Mouse (Mus musculus): ENCODE measurements at regions not wholly inside any gene's neighbourhood (a gene's known extent, or its start where the extent isn't known, plus 50 kb on each side); places are given as distances from the start of the nearest gene placed in this dataset.

DNA sequence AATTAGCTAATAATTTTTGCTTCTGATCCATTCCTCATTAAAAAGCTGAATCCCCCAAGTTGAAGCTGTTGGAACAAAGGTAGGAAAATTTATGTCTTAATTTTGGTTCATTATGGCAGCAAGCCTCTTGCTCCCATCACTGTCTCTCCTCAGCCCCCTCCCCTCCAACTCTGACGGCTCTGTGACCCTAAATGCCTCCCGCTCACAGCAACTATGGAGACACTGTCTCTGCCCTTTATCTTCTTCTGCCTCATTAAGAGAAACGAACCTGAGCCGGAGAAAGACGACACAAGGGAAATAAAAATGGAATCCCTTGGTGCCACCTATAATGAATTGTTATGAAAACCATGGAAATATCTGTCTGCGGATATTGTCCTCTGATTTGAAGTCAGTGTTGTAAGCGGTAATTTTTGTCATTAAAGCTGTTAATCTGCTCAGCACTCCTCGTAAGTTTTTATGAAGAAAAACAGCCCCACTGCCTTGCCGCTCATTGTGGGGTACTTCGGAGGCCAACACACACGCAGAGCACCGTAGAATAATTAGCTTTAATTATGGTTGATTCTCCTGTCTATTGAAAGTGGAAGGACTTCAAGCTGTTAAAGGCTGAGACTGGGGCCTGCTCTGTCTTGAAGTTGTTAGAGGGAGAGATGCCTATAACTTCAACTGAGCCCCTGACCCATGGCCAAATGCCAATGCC, 208.1 kb upstream of the Clint1 start:
- in situ Hi-C loops (cut with MboI, MseI), result loop anchor here (10.0 to 25.0 kb wide), 2 partner anchors 231 to 1056 kb away; no protein-coding TSS in a partner anchor

DNA sequence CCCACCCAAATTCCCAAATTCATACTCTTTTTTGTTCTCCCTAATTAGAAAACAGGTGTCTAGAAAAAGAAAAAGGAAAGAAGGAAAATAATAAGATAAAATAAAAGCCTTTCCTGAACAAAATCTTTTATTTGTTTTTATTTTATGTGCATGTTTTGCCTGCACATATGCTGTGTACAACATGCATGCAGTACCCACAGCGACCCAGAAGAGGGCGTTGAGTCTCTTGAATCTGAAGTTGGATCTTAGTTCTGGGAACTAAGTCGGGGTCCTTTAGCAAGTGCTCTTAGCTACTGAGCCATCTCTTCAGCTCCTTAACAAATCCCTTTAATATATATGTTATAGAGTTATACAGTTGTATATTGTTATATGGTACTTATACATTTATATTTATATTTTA, 206.0 kb upstream of the Clint1 start:
- in situ Hi-C loops (cut with MboI, MseI), result loop anchor here (10.0 to 25.0 kb wide), 2 partner anchors 229 to 1059 kb away; no protein-coding TSS in a partner anchor

DNA sequence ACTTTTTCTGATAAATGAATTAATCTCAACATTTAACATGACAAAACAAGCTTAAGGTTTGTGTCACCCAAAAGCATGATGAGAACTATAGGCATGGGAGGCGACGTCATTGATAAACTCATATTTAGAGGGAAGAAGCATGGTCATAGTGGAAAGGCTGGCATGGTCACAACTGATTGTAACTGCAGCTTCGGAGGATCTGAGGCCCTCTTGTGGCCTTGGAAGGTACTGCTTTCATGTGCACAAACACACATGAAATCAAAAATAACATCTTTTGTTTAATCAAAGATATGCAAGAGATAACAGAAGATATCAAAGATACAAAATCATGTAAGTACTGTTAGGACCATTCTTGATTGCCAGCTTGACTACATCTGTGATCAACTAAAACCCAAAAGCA, 204.0 kb upstream of the Clint1 start:
- in situ Hi-C loops (cut with MboI, MseI), result loop anchor here (10.0 to 25.0 kb wide), 2 partner anchors 227 to 1061 kb away; no protein-coding TSS in a partner anchor

DNA sequence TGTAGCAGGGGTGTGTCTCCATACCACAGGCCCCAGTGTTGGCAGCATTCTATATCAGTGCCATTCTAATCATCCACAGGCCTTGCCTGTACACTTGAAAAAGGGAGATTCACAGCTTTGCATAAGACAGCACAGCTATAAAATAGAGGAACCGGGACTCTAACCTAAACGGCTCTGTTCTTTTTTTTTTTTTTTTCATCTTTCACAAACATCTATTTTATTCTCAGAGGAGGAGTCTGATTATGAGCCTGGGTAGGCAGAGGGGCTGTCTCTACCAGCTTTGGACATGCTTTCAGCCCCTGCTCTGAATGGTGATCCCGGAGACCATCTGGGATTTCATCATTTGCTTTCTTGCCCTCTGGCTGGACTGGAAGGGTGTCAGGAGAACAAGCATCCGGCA, 195.6 kb upstream of the Clint1 start:
- in situ Hi-C loops (cut with MboI, MseI), result no loop called here

DNA sequence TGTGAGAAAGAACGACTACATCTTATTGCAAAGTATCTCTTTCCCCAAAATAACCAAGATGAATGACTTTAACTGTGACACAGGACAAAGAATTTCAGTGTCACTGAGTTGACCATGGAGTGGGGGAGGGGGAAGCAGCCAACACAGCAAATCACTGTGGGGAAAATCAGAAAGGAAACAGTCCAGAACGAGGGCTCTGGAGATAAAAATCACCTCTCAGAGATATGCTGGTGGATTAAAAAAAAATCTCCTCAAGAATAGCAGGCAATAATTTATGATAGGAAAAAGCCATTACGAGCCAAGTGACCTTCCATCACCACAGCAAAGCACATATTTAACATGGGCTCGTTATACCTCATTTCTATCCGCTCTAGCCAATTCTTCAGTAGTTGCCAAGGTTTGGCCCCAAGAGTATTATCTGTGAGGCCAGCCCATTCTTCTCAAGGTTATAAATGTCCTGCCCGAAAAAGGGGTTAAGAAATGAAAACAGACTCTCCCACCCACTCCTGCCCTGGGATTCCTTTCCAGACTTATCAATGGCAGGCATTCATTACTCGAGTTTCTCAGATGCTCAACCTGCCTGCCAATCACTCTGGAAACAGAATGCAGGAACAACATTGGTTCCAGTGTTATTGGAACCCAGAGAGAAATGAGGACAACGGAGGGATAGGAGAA, 181.6 kb upstream of the Clint1 start:
- in situ Hi-C loops (cut with MboI, MseI), result no loop called here

DNA sequence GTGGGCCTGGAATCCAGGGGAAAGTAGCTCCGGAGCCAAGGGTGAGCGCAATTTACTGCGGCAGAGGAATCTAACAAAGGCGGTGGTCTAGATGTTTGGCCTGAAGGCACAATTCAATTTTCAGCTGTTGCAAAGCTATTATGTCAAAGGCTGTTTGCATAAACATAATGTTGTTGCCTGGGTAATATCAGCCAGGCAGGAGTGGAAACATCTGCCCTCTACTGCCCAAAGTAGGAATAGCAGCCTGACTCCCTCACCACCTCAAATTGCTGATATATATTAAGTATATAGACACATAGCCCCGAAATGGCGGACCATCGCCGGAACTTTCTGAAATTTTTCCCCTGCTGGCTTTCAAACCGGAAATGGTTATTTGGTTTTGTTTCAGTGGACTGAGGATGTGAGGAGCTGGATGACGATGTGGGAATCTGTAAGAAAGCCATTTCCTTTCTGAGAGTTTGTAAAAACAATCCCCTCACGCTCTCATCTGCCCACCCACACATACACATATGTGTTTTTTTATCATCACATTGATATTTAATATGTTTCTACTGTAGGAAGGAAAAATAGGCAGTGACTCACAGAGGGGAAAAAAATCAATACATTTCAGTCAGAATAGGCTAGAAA, 173.1 kb upstream of the Clint1 start:
- in situ Hi-C loops (cut with MboI, MseI), result no loop called here

DNA sequence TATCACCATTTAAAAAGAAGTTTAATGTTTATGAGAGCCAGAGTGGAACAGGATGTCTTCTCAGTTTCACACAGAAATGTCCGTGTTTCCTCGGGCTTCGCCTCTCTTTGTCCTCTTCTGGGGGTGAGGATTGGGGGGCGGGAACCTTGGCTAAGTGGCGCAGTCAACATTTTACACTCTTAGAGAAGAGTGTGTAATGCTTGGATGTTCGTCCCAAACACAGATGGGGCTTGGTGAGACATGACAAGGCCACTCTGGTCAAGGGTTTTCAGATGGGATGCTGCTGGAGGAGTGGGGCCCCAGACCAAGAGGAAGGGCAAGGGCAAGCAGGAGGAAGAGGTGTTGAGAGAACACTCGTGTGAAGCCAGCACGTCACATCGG, 172.6 kb upstream of the Clint1 start:
- in situ Hi-C loops (cut with MboI, MseI), result no loop called here

DNA sequence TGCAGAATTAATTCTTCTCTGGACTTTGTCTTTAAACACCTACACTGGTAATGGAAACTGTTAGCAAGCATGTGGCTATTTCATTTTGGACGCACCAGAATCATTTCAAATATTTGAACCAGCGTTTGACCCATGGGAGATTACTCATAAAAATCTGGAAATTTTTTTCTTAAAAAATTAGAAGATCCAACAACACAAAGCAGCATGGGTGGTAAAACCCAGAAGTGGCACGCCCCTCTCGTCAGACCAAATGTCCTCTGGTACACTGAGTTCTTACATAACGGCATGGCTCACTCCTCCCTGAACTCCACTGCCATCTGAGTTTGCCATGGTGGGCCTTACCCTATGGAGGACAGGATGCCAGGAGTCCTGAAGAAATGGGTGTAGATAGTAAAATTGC, 166.3 kb upstream of the Clint1 start:
- in situ Hi-C loops (cut with MboI, MseI), result no loop called here

DNA sequence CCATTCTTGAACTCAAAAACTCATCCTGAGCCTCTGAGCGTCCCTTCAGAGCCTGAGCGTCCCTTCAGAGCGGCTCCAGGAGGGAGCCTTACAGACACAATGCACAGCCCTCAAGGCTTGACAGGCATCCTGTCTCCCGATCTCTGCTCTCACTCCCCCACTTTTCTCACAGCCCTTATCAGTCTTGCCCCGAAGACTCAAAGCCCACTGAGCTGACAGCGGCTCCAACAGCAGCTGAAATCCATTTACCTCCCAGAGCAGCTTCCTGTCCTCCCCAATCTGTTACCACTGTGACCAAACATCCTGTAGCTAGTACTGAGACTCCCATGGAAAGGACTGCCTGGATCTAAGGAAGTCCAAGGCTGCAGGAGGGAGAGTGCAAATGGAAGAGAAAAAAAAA, 158.6 kb upstream of the Clint1 start:
- in situ Hi-C loops (cut with MboI, MseI), result no loop called here

DNA sequence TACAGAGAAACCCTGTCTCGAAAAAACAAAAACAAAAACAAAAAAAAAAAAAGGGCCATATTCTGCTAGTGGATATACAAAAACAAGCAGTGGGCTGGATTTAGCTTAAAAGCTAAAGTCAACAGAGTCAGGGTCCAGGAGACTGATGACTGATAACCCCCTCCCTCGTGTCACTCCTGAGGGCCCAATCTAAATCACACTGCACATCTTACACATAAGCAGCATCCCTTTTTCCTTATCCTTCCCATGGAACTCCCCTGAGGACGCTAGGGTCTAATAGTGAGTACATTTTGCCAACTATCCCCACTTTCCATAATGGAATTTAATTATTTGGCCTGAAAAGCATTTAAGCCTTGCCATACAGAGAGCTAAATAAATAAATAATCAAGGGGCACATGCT, 150.3 kb upstream of the Clint1 start:
- in situ Hi-C loops (cut with MboI, MseI), result no loop called here

DNA sequence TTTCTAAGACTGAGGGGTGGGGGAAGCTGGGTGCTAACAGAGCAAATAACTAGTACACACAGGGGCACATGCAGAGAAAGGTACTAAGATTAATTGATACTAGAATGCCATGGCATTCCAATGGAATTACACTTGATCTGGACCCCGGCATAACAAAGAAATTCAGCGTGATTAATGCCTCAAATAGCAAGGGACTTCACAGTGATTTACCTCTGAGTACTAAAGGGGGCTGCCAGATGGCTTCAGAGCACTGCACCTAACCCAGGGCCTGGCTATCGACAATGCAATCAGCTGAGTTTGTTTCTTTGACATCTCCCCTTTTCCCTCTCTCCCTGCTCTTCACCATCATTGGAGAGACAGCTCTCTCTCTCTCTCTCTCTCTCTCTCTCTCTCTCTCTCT, 148.9 kb upstream of the Clint1 start:
- in situ Hi-C loops (cut with MboI, MseI), result no loop called here

DNA sequence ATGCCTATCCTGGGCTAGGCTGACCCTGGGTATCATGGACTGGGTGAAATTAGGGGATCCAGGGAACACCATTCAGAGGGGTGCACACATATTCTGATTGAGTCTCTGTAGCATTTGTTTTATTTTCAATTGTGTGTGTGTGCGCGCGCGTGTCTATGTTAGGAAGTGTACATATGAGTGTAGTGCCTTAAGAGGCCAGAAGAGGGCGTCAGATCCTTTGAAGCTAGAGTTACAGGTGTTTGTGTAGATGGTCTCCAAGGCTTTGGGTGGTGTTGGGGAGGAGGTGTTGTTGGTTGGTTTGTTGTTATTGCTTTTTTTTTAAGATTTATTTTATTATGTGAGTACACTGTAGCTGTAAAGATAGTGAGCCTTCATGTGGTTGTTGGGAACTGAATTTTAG, 147.4 kb upstream of the Clint1 start:
- in situ Hi-C loops (cut with MboI, MseI), result no loop called here

DNA sequence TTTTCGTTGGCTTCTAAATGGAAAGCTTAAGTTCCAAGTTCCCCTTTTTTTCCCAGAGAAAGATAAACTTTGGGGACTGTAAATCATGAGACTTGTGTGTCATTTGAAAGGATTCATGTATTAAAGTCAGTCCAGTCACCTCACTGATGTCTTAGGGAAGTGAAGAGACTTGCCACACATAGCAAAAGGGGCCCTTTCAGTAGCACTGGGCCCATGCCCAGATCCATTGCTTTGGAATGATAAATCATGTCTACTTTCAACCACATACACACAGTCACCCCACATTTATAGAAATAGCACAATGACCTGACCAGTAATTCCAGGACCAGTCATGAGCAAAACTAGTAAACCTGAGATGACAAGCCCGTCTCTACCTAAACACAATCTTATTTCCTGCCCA, 133.2 kb upstream of the Clint1 start:
- in situ Hi-C loops (cut with MboI, MseI), result no loop called here

DNA sequence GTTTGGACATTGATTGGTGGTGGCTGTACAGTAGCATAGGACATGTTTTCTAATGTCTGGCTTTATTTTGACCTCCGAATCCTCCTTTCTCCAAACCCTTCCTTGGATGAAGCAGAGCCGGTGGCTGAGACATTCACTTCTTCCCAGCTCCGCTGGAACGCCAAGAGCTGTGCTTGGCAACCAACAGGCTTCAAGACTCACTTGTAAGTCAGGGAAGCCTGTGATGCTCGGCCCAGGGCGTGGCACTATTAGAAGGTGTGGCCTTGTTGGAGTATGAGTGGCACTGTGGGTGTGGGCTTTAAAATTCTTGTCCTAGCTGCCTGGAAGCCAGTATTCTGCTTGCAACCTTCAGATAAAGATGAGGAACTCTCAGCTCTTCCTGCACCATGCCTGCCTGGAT, 132.0 kb upstream of the Clint1 start:
- in situ Hi-C loops (cut with MboI, MseI), result no loop called here

DNA sequence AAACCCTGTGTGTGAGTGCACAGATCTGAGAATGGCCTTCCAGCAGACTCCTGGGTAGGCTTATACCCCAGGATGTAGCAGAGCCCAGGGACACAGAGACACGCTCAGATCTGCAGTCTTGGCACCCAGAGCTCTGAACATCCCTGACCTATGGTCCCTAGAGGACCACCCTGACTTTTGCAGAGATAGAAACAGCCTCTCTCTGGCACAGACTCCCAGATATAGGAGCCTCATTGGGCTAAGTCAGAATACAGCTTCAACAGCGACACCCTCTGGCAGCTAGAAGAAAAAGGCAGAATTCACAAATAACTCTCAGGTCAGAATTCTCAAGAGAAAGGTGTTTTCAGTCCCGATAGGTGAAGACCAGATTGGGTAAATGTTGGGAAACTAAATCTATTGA, 115.3 kb upstream of the Clint1 start:
- in situ Hi-C loops (cut with MboI, MseI), result no loop called here

DNA sequence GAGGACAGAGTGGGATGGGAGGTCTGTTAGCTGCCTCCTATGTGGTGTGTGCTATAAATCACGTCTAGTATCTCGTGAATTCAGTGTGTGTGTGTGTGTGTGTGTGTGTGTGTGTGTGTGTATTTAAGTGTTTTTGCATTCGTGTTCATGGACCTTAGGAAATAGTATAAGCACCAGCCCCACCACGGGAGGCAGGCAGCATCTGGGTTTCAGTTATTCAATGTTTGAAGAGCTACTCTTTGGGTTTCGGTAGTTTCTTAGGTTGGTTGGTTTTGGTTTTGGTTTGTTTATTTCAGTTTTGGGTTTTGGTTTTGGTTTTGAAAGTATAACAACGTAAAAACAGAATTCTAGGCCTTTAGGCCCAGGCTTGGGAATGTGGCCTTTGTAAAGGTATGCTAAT, 113.5 kb upstream of the Clint1 start:
- in situ Hi-C loops (cut with MboI, MseI), result no loop called here

DNA sequence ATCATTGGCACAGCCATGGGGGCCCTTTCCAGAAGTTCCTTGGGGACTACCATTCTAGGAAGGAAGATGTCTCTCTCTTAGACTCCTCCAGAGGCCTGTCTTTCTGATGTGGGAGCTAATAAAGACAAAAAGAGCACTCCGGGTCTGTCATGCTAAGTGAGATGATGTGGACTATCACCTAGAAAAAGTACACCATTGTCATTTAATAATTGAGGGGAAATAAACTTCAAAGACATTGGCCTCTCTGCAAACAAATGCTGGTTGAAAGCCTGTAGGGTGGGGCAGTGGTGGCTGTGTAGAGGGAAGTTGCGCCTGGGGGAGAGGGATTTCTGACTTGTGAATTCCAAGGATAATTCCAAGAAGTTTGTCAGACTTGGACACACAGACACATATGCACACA, 105.9 kb upstream of the Clint1 start:
- in situ Hi-C loops (cut with MboI, MseI), result no loop called here

DNA sequence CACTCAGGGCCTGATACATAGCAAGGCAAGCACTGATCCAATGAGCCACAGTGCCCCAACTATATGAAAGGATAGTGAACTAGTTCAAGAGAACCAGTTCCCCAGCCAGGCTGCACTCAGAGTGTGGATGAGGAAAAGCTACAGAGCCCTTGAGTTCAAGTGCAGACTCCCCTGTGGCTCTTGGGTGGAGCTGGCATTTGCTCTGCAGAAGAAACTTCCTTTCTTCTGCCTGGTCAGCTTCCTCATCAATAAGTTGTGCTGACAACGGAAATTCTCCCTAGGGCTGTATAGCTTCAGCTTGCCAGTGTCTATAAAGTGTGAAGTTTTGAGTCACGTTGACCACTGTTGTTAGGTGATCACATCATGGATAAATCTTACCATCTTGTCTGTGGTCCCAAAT, 101.6 kb upstream of the Clint1 start:
- in situ Hi-C loops (cut with MboI, MseI), result no loop called here

DNA sequence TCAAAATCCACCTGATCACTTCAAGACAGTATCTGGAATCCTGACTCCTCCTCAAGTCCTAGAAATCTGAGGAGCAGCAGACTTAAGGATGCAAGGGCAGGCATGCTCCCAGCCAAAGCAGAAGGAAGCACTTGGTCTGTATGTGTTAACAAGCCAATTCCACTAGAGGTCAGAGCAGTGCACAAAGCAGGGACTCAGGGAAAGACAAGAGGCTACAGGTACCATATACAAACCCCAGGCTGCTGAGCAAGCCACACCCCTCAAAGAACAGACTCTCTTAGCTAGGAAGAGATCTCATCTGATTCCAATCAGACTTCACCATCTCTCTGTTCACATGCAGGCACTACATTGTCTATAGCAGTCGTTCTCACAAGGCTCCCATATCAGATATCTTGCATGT, 99.6 kb upstream of the Clint1 start:
- in situ Hi-C loops (cut with MboI, MseI), result no loop called here

DNA sequence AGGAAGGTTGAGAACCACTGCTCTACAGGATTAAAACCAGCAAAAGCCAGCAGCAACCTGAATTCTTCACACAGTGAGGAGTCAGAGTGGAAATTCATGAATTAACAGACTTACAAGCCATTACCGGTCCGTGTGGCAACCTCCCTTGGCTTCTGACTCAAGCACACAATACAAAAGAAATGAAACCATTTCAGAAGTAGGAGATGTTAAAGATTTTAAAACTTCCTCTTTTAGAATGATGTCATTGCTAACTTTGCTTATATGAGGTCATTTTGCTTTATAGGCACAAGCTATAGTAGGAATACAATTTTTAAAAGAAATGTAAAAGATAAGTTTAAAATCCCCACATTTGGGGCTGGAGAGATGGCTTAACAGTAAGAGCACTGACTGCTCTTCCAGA, 99.1 kb upstream of the Clint1 start:
- in situ Hi-C loops (cut with MboI, MseI), result no loop called here

DNA sequence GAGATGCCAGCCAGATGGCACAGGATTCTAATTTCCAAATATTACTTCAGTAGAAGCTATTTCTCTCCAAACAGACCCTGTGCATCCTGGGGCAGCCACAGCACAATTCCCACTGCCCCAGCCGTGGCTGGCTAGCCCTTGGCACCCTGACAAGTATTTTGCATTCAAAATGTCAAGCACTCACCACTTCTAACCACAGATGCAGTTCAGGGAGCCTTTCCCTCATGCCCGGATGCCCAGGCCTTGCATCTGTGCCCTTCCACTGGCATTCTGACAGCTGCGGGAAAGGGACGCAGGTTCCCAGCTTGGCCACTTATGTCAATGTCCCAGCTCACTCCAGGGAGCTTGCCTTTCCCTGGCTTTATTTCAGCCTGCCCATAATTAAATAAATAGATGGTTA, 84.8 kb upstream of the Clint1 start:
- in situ Hi-C loops (cut with MboI, MseI), result no loop called here

DNA sequence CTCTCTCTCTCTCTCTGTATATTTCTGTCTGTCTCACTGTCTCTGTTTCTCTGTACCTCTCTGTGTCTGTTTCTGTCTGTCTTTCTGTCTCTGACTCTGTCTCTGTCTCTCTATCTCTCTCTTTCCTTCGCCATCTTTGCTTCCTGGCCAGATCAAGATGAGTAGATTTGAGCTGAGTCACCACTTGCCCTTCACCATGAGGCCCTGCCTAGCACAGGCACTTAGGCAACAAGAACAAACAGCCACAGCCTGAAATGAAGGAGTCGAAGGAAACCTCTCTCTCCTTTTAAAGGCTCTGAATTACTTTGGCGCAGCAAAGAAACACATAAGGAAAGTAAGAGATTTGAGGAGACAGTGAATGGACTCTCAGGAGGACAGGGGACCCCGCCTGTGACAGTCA, 69.4 kb upstream of the Clint1 start:
- in situ Hi-C loops (cut with MboI, MseI), result no loop called here

DNA sequence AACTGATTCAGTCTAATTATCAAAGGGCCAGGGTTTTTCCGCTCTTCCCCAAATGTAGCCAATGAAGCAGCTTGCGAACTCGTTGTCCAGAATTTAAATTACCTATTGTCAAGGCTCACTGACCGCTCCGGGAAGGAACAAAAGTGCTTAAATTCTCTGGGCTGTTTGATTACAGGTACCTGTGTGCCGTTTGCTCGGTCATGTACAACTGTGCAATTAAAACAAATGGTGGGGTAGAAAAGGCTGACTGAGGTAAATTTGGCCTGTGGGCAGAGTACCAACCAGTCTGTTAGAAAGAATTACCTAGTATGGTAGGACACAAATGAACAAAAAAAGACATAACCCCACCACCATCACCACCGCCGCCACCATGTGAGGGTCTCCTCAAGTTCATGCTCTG, 66.0 kb upstream of the Clint1 start:
- in situ Hi-C loops (cut with MboI, MseI), result no loop called here

Measured in T-helper 2 cell (primary cell).